Mouse (Mus musculus): ENCODE results near the gene Kcnk13. TPM values are rescaled to one million over a fixed set of nuclear protein-coding genes. Genes with fewer than 3 reads are reported as not detected.

Kcnk13 gene
- total and polyA plus RNA-seq, 3 experiments: 0.13 TPM; not detected in 2

DNA sequence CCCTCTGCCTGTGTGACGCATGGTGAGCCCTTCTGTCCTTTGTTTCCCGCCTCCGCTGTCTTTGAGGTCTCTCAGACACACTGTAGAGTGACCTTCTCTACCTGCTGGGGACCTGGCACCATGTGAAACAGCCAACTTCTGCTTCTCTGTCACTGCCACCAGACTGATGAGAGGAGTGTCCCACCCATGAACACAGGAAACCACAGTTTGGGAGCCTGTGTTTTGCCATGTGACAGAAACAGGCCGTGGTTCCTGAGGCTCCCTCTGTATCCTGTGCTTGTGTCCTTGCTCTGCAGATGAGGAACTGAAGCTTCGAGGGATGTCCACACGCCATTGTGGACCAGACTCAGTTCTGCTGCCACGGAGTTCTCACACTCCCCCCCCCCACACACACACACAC, 7.9 kb upstream of the Kcnk13 start:
- TF ChIP-seq EP300 (IDR thresholded peaks at IDR 0.05; ENCODE audit: low read length) (no peak), MAZ (IDR thresholded peaks at IDR 0.05; ENCODE audit: low read depth, low read length) (no peak), ZC3H11A (IDR thresholded peaks at IDR 0.05; ENCODE audit: low read depth, low read length) (no peak), ZKSCAN1 (IDR thresholded peaks at IDR 0.05; ENCODE audit: borderline replicate concordance, low read depth, low read length) (no peak), RCOR1 (conservative IDR thresholded peaks at IDR 0.05; ENCODE audit: low read depth, low read length) (no peak), GABPA (IDR thresholded peaks at IDR 0.05; ENCODE audit: insufficient replicate concordance, low read depth, low read length) (no peak), IRF4 (IDR thresholded peaks at IDR 0.05; ENCODE audit: low read depth, low read length) (no peak), ZNF384 (IDR thresholded peaks at IDR 0.05; ENCODE audit: low read depth, low read length) (no peak), KAT2A (IDR thresholded peaks at IDR 0.05; ENCODE audit: insufficient replicate concordance, low read length) (no peak), POLR2AphosphoS2 (IDR thresholded peaks at IDR 0.05; ENCODE audit: low read depth, low read length) (no peak), UBTF (IDR thresholded peaks at IDR 0.05; ENCODE audit: low read depth, low read length) (no peak), MXI1 (IDR thresholded peaks at IDR 0.05; ENCODE audit: low read depth, low read length) (no peak), NELFE (IDR thresholded peaks at IDR 0.05; ENCODE audit: low read depth, low read length) (no peak)
- H3K36me3 ChIP-seq (replicated peaks in 1 of 2; ENCODE audit: control insufficient read depth in 1 of 2, insufficient read depth in 1 of 2, low read length in 1 of 2): peaks cover 2 to 39% of the 10 kb centered on the region in 2 experiments
- H3K9me3 ChIP-seq (replicated peaks; ENCODE audit: low read length): no peaks in the 10 kb centered on the region
- no peak overlapping the region for H3K4me2 ChIP-seq (ENCODE audit: insufficient read depth, low read depth, poor library complexity, severe bottlenecking)
- in situ Hi-C loops (cut with MboI; ENCODE audit: low pct_ligation_motif_present, low pct_unique_long_range_greater_than_20kb, low sequenced_read_pairs): no loop called here
- H3K4me3 ChIP-seq (replicated peaks in 1 of 3; ENCODE audit: low read depth in 2 of 3, low read length in 2 of 3, poor library complexity in 1 of 3): no peak overlapping the region
- no peak overlapping the region for H3K9ac ChIP-seq (ENCODE audit: insufficient read depth, low read depth)
- DNase-seq (ENCODE audit: extremely low read depth): no peak
- no peaks in the 10 kb centered on the region for H3K27me3 ChIP-seq (replicated peaks)
- no peaks in the 10 kb centered on the region for H3K79me2 ChIP-seq (replicated peaks; ENCODE audit: control insufficient read depth, extremely low read depth, insufficient read depth, poor library complexity, severe bottlenecking)
- no peak overlapping the region for H3K27ac ChIP-seq (ENCODE audit: insufficient read depth, low read depth)
- peaks cover 0 to 12% of the 10 kb centered on the region in 2 experiments; a peak in 2 of 4 replicates for H3K4me1 ChIP-seq (ENCODE audit: control insufficient read depth in 1 of 2, insufficient read depth in 2 of 2)
- dilution Hi-C loops (cut with MboI; ENCODE audit: extremely low pct_ligation_motif_present, extremely low pct_unique_long_range_greater_than_20kb, low sequenced_read_pairs): no loop called here

DNA sequence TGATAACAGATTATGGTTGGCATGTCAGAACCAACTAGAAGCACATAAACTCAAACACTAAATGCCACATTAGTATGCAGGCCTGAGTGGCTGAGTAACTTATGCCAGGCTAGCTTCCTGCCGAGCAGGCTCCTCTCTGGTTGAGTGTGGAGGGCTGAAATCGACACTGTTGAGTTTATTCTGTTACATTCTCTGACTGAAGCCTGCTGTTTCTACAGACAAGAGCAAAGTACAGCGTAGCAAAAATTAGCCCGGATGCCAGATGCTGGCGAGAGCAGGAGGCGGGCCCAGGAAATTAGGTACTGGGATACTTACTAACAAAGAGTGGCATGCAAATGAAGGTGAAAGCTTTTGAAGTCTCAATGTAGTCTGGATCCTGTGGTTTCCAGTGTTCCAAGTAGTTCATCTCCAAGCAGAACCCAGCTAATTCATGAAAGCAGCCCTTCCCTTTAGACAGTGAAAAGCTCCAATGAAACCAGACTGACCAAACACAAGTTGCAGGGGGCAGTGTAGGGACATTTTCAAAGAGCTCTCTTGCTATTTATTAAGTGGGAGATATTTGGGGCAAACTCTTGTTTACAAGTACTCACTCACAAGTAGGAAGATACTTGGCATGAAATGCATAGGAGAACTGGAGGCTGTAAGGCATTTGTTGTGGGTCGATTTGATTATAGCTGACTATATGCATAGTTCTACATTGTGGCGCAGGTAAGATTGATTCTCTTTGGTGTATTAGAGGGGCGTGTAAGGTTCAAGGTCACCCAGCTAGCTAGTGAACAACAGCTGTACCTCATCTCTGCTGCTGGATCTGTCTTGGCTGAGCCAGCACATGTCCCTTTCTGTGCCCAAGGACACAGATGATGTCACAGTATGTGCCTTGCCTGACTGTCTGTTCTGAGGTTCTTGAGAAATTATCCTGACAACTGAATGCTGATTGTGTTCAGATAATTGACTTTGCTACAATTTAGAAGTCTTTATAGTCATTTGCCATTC, 5.9 kb upstream of the Kcnk13 start:
- no peak for TF ChIP-seq CHD1 (IDR thresholded peaks at IDR 0.05; ENCODE audit: low read depth, low read length)
- TF ChIP-seq ZNF384 (IDR thresholded peaks at IDR 0.05; ENCODE audit: low read depth, low read length): no peak
- no peak for TF ChIP-seq UBTF (IDR thresholded peaks at IDR 0.05; ENCODE audit: low read depth, low read length)
- TF ChIP-seq POLR2AphosphoS2 (IDR thresholded peaks at IDR 0.05; ENCODE audit: low read depth, low read length): no peak
- TF ChIP-seq RAD21 (IDR thresholded peaks at IDR 0.05; ENCODE audit: low read depth, low read length): no peak
- TF ChIP-seq CTCF (conservative IDR thresholded peaks at IDR 0.05 in 1 of 2, IDR thresholded peaks at IDR 0.05 in 1 of 2; ENCODE audit: low read depth in 2 of 2, low read length in 2 of 2): no peak
- TF ChIP-seq TCF12 (IDR thresholded peaks at IDR 0.05; ENCODE audit: low read depth, low read length): no peak
- no peak for TF ChIP-seq GABPA (IDR thresholded peaks at IDR 0.05; ENCODE audit: insufficient replicate concordance, low read depth, low read length)
- TF ChIP-seq E2F4 (IDR thresholded peaks at IDR 0.05; ENCODE audit: insufficient replicate concordance, low read depth, low read length): no peak
- TF ChIP-seq MAX (IDR thresholded peaks at IDR 0.05; ENCODE audit: low read length): no peak
- no peak for TF ChIP-seq ELF1 (IDR thresholded peaks at IDR 0.05; ENCODE audit: low read depth, low read length)
- no peak for TF ChIP-seq HCFC1 (IDR thresholded peaks at IDR 0.05; ENCODE audit: low read depth, low read length)
- no peak for TF ChIP-seq POLR2A (IDR thresholded peaks at IDR 0.05; ENCODE audit: low read depth, low read length)
- no peak for TF ChIP-seq JUND (conservative IDR thresholded peaks at IDR 0.05; ENCODE audit: low read depth, low read length)
- no peak for TF ChIP-seq ETS1 (conservative IDR thresholded peaks at IDR 0.05; ENCODE audit: low read depth, low read length)
- TF ChIP-seq NELFE (IDR thresholded peaks at IDR 0.05; ENCODE audit: low read depth, low read length): no peak
- TF ChIP-seq USF1 (IDR thresholded peaks at IDR 0.05; ENCODE audit: low read depth, low read length): no peak
- TF ChIP-seq PAX5 (IDR thresholded peaks at IDR 0.05; ENCODE audit: low read length): no peak
- TF ChIP-seq EP300 (IDR thresholded peaks at IDR 0.05; ENCODE audit: low read length): no peak
- dilution Hi-C loops (cut with MboI; ENCODE audit: extremely low pct_ligation_motif_present, extremely low pct_unique_long_range_greater_than_20kb, low sequenced_read_pairs): no loop called here
- in situ Hi-C loops (cut with MboI; ENCODE audit: low pct_ligation_motif_present, low pct_unique_long_range_greater_than_20kb, low sequenced_read_pairs): no loop called here
- Histone ChIP-seq H3K9ac (ENCODE audit: insufficient read depth, low read depth) (no peak overlapping the region), H3K4me3 (replicated peaks in 1 of 3; ENCODE audit: low read depth in 2 of 3, low read length in 2 of 3, poor library complexity in 1 of 3) (no peak overlapping the region), H3K27me3 (replicated peaks) (no peaks in the 10 kb centered on the region), H3K9me3 (replicated peaks; ENCODE audit: low read length) (no peaks in the 10 kb centered on the region), H3K79me2 (replicated peaks; ENCODE audit: control insufficient read depth, extremely low read depth, insufficient read depth, poor library complexity, severe bottlenecking) (no peaks in the 10 kb centered on the region), H3K27ac (ENCODE audit: insufficient read depth, low read depth) (no peak overlapping the region), H3K4me1 (ENCODE audit: control insufficient read depth in 1 of 2, insufficient read depth in 2 of 2) (peaks cover 0 to 12% of the 10 kb centered on the region in 2 experiments; a peak in 2 of 4 replicates), H3K36me3 (replicated peaks in 1 of 2; ENCODE audit: control insufficient read depth in 1 of 2, insufficient read depth in 1 of 2, low read length in 1 of 2) (peaks cover 2 to 26% of the 10 kb centered on the region in 2 experiments), H3K4me2 (ENCODE audit: insufficient read depth, low read depth, poor library complexity, severe bottlenecking) (no peak overlapping the region)
- no peak for DNase-seq (ENCODE audit: extremely low read depth)

Data from CH12.LX (cell line).